Mouse (Mus musculus) gastrocnemius, adult 8-10 months (tissue): Measurements from ENCODE around the gene Mlec. TPM values are rescaled to one million over a fixed set of nuclear protein-coding genes. Genes with fewer than 3 reads are reported as not detected.
A peak's percentile ranks its signal among the peaks of the same experiment; 100 is the strongest.
"Not testable (repeated sequence)": the region's sequence is repeated elsewhere in the genome, so short reads cannot be mapped to it uniquely, and the experiment has no call there.

ENCODE experiments used
- DNase-seq, 2 experiments: peaks; one replicate each; pipeline ENCODE4 v3.0.0; 2022; ENCODE audit warnings: low spot score in 2 of 2
- total RNA-seq, 4 experiments: library from RNA; stranded (reverse); gene quantifications; 2 replicates each; pipeline ENCODE4 v1.2.4; 2022

Mlec gene
- total RNA-seq, 4 experiments from 2014 or later: 140 to 220 (median 197) TPM

DNA sequence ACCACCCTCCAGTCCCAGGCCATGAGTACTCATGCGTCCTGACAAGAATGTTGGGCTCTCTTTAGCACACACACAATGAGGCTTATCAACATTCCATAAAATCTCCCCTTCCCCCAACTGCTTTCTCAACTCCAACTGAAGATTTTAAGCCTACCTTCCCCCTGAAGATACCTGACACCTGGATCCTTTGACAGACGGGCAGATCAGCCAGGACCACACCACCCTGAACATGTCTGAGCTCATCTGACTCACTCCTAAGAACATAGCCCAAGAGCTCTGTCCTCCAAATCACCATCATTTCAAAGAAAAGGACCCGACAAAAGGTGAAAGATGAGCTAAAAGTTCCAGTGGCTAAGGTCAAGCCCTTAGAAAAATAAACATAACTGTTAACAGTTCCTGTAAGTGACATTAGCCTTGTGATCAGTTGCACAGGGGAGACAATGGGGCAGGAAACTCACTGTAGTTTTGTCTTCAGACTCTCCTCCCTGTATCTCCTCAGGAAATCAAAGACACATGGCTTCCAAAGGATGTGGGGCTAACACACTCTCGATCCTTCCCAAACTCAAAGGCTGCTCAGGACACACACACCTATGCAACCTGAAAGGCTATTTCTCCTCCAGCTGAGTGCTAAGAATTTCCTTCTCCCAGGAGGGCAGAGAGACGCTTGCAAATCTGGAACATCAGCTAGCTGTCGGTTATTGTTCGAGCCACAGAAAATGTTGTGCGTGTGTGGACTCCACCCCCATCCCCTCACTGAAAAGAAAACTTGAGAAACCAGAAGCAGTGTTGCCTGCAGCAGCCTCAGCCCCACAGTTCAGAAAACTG is 5.6 kb downstream of the Mlec start:
- DNase-seq: no peak

DNA sequence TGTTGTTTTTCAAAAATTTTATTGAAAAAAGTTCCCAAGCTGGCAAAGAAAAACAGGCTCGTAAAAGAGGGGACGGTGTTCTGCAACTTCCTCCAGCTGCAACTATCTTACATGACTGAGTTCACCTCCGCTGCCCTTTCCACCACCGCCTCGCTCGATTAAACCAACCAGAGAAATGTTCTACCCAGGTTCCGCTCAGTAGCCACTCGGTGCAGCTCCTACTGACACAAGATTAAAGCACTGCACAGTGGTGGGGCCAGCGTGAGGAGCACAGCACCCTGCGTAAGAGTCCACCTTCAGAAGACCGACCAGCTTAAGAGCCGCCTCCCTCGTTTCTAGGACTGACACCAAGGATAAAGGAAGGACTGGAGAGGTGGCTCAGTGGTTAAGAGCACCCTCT is 6.5 kb downstream of the Mlec start:
- no peak for DNase-seq

- no peak for DNase-seq
Measured at GRCm38 (mm10) chr5:115150991-115151390, 7.0 kb downstream of the Mlec start.

GRCm38 (mm10) chr5:115149675-115150459 is 8.1 kb downstream of the Mlec start:
- no peak for DNase-seq

- not testable (repeated sequence) for DNase-seq
Measured at GRCm38 (mm10) chr5:115148872-115149271, 9.1 kb downstream of the Mlec start.

- peak in 1 of 2 experiments; percentile 47 for DNase-seq
Measured at GRCm38 (mm10) chr5:115148378-115148777, 9.6 kb downstream of the Mlec start.

DNA sequence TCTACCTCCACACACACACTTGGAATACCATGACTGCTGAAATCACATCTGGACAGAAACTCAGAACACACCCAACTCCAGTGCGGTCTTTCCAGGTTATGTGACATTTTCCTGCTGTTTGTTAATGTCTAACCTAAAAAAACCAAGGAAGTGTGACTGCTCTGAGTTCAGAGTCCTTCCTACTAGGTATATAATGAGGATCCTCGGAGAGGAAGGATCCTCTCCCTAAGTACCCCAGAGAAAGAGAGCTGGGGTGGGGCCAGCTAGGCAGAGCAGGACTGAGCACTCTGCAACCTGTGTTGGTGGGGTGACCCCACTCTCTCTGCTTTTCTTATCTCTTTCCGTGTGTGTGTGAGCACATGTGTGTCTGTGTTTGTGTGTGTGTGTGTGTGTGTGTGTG is 10.6 kb downstream of the Mlec start:
- no peak for DNase-seq

DNA sequence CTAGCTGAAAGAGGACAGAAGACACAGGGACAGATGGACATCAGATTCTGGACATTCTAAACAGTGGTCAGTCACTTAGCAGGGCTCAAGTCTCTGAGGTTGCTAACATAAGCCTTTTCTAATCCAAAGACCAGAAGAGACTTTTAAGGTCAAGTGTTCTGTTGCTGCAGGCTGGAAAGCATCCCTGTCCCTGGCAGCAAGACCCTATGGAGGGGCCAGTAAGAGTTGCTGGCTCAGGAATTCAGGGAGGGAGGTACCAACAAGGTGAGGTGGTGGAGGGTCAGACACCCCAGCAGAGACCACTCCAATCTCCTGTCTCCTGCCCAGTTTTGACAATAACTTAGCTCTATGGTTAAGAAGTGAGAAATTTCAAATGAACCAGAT is 11.2 kb downstream of the Mlec start:
- DNase-seq: peak in 1 of 2 experiments; percentile 39

- DNase-seq: peak in 1 of 2 experiments; percentile 47
Measured at GRCm38 (mm10) chr5:115145976-115146746, 11.8 kb downstream of the Mlec start.

DNA sequence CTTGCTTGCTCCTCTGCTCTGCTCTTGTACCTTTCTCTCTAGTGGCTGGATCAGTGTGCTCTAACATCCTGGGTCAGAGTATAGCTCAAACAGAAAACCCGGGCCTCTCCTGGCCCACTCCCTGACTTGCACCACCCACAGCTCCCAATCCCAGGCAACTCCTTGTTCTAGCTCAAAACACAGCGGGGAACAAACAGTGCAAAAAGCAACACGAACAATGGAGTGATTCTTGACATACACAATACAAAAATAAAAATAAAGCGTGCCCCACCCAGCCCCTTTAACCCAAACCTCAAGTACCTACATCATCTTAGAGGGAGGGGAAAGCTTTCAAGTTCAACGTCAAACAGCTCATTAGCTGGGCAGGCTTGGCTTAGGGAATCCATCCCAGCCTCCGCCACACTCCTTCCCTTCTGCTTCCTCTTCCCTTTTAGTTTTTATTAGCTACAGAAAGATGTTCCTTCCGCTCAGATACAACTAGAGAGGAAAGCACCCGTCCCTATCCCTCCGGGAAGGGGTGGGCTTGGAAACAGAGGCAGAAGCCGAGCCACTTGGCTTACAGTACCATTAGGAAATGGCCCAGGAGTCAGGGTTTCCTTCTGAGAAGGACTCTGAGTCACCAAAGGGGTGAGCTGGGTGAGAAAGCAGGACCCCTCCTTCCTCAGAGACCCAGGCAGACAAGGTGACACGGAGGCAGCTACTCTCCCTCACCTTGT is 12.6 kb downstream of the Mlec start:
- no peak for DNase-seq

- no peak for DNase-seq
Measured at GRCm38 (mm10) chr5:115144471-115144870, 13.5 kb downstream of the Mlec start.

GRCm38 (mm10) chr5:115143552-115143951 is 14.4 kb downstream of the Mlec start:
- peak in 1 of 2 experiments; percentile 40 for DNase-seq

- no peak for DNase-seq
Measured at GRCm38 (mm10) chr5:115142166-115142697, 15.7 kb downstream of the Mlec start.

GRCm38 (mm10) chr5:115140726-115141125 is 17.3 kb downstream of the Mlec start:
- no peak for DNase-seq

- DNase-seq: no peak
Measured at GRCm38 (mm10) chr5:115139124-115139523, 18.9 kb downstream of the Mlec start.

DNA sequence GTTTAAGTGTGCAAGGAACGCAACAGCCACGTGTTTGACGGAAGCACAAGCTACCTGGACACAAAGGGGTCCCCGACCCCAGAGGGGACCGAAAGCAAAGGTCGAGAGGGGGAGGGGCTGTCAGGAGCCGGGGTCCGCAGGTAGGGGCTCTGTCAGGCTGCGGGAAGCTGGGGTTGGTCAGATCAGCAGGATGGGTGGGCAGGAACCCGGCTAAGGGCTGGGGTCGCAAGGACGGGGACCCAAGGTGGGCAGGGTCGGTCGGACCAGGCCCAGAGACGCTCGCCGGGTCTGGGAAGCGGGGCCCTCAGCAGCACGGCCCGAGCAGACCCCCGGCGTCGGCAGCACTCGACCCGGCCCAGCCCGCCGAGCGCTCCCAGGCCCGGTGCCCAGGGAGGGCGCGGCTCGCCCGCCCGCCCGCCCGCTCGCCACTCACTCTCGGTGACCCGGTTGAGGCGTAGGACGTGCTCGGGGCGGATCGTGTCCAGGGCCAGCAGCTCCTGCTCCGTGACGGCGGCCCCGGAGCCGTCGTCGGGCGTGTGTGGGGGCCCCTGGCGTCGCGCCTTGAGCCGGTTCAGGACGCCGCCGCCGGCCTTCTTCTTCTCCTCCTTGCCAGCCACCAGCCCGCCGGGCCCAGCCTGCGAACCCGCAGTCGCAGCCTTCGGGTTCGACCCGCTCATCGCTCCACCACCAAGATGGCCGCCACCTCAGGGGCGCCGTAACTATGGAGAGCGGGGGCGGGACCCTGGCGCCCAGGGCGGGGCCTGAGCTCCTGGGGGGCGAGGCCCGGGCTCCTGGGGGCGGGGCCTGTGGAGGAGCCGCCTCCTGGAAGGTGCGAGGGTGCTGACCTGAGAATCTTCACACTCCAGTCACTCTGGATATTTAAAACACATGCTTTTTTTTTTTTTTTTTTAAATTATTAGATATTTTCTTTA is 23.5 kb downstream of the Mlec start, which contains the start of gene Unc119b:
Unc119b (minus strand) TSS at position 742 of the 932 bp plus-strand sequence.
- DNase-seq: peak; percentile 86 to 90

- DNase-seq: no peak
Measured at GRCm38 (mm10) chr5:115133358-115134066, 24.5 kb downstream of the Mlec start.

GRCm38 (mm10) chr5:115132465-115132864 is 25.5 kb downstream of the Mlec start:
- no peak for DNase-seq

- DNase-seq: no peak
Measured at GRCm38 (mm10) chr5:115129328-115129727, 28.7 kb downstream of the Mlec start.
